Mouse (Mus musculus): Measurements from ENCODE around the gene Dmxl2. TPM values are rescaled to one million over a fixed set of nuclear protein-coding genes. Genes with fewer than 3 reads are reported as not detected.

Dmxl2 gene
- 92.3 and 99.4 TPM in 2 replicates for polyA plus RNA-seq (2012; rRNA removed)

- no peak for TF ChIP-seq CTCF (IDR thresholded peaks at IDR 0.05; ENCODE audit: extremely low read depth, insufficient read depth, low read length)
- TF ChIP-seq POLR2A (IDR thresholded peaks at IDR 0.05; ENCODE audit: extremely low read depth, insufficient read depth, low read length) = peak; percentile 39; the same call in 1 of the 2 replicates
- Histone ChIP-seq H3K27ac (ENCODE audit: insufficient read depth, low read length) (peak within 1 kb of the TSS; percentile 100), H3K4me1 (ENCODE audit: control insufficient read depth, insufficient read depth, low read length) (peaks cover 4% of the 10 kb centered on the region; the same call in 1 of the 2 replicates), H3K4me3 (ENCODE audit: insufficient read depth, low read length) (peak within 1 kb of the TSS; percentile 100)
Observed at GRCm38 (mm10) chr9:54501453-54502110, at the start of gene Dmxl2. TSS of gene Dmxl2 (minus strand) at chr9:54501626.

DNA sequence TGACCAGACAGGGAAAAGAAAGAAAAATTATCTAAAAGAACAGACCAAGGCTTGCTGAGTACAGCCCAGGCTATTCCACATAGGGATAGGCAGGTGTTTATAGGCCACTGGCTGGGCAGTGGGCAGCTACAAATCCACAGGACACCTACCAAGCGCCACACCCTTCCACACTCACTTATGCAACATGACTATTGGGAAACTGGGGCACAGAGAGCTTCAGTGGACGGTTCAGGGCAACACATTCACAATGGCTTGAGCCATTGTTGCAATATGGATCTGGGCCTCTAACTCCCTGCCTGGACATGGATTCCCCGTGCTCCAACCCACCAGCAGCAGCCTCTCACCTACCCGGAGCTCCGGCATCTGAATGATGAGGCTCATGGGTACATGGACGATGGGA is 48.0 kb upstream of the Dmxl2 start:
- no peak overlapping the region for H3K27ac ChIP-seq (ENCODE audit: insufficient read depth, low read length)
- no peak overlapping the region for H3K4me3 ChIP-seq (ENCODE audit: insufficient read depth, low read length)
- no peak for TF ChIP-seq CTCF (IDR thresholded peaks at IDR 0.05; ENCODE audit: extremely low read depth, insufficient read depth, low read length)
- no peaks in the 10 kb centered on the region for H3K4me1 ChIP-seq (ENCODE audit: control insufficient read depth, insufficient read depth, low read length)

DNA sequence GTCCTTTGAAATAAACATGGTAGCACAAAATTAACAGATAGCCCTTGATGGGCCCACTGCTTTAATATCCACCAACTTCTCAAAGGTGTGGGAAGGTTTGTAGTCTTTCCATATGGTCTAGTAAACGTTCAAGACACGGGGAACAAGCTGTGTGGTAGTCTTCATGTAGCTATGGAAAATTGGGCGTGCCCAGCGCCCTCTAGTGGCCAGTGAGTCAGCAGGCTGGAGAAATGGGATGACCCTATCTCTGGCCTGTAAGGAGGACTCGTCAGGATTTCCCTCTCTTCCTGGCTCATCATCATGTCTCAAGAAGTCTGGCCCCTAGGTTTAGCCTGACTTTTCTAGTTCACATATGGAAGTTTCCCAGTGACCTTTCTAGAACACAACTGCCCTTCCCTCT is 46.1 kb upstream of the Dmxl2 start:
- H3K4me3 ChIP-seq (ENCODE audit: insufficient read depth, low read length) = no peak overlapping the region
- H3K4me1 ChIP-seq (ENCODE audit: control insufficient read depth, insufficient read depth, low read length) = no peaks in the 10 kb centered on the region
- TF ChIP-seq CTCF (IDR thresholded peaks at IDR 0.05; ENCODE audit: extremely low read depth, insufficient read depth, low read length) = peak; percentile 76
- TF ChIP-seq POLR2A (IDR thresholded peaks at IDR 0.05; ENCODE audit: extremely low read depth, insufficient read depth, low read length) = no peak
- no peak overlapping the region for H3K27ac ChIP-seq (ENCODE audit: insufficient read depth, low read length)

DNA sequence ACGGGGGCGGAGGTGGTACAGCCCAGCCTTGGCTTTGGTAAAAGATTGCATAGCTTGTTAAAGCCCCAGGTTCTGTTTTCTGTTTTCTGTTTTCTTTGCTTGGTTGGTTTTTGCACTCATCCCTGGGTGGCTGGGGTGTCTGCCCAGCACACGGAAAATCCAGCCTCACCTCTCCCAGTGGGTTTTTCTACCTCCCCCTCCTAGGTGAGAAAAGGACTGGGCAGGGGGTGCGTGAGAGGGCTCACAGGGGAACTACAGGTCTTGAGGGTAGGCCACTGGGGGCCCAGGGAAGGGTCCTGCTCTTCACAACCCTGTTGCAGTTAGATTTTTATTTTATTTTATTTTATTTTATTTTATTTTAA is 43.5 kb upstream of the Dmxl2 start:
- Histone ChIP-seq H3K4me3 (ENCODE audit: insufficient read depth, low read length) (no peak overlapping the region), H3K4me1 (ENCODE audit: control insufficient read depth, insufficient read depth, low read length) (no peaks in the 10 kb centered on the region), H3K27ac (ENCODE audit: insufficient read depth, low read length) (no peak overlapping the region)
- TF ChIP-seq POLR2A (IDR thresholded peaks at IDR 0.05; ENCODE audit: extremely low read depth, insufficient read depth, low read length) = no peak
- TF ChIP-seq CTCF (IDR thresholded peaks at IDR 0.05; ENCODE audit: extremely low read depth, insufficient read depth, low read length) = no peak

DNA sequence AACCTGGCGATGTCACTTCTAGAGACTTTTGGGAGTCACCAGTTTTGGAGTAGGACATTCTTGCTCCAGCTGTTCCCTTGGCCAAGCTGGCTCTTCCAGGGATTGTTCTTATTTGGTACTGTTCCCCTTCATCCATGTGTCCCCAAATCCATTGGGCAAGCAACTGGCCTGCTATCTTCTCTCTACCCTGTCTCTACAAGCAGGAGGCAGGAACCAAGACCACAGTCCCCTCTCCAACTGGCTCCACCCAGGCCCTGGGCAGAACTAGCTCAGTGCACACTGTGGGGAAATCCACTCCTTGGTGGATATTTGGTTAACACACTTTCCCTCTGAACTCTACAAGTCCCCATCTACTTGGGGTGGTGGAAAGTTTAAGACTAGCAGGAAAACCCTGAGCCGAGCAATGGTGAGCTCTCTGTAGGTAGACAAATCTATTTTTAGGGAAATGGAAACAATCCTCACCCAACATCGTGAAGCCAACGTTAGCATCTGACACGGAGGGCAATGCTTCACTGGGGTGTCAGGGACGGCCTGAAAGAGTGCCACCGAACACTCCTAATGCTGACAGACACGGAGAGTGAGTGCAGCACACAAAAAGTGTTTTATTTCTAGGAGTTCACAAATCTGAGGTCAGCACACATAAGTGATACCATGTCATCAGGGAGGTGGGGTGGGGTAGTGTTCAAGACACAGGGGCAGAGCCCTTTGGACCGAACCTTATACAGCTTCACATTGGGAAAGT is 43.0 kb upstream of the Dmxl2 start:
- TF ChIP-seq POLR2A (IDR thresholded peaks at IDR 0.05; ENCODE audit: extremely low read depth, insufficient read depth, low read length) (no peak), CTCF (IDR thresholded peaks at IDR 0.05; ENCODE audit: extremely low read depth, insufficient read depth, low read length) (no peak)
- H3K27ac ChIP-seq (ENCODE audit: insufficient read depth, low read length) = no peak overlapping the region
- no peaks in the 10 kb centered on the region for H3K4me1 ChIP-seq (ENCODE audit: control insufficient read depth, insufficient read depth, low read length)
- no peak overlapping the region for H3K4me3 ChIP-seq (ENCODE audit: insufficient read depth, low read length)

DNA sequence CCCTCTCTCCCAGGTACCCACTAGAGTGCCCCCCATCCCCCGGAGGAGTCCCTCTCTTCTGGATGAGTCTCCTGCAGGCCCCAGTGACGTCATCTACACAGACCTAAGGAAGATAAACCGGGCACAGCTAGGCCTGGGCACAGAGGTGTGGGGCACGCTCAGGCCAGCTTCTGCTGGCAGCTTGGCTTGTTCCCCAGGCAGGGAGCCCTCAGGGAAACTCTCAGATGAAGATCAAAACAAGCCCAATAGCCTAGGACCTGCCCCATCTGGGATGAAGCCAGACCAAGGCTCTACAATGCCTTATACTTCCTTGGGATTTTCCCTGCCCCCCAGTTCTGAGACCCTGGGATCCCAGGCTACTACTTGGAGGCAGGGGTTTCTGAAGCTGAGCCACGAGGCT is 39.4 kb upstream of the Dmxl2 start:
- no peak for TF ChIP-seq POLR2A (IDR thresholded peaks at IDR 0.05; ENCODE audit: extremely low read depth, insufficient read depth, low read length)
- TF ChIP-seq CTCF (IDR thresholded peaks at IDR 0.05; ENCODE audit: extremely low read depth, insufficient read depth, low read length) = no peak
- Histone ChIP-seq H3K4me1 (ENCODE audit: control insufficient read depth, insufficient read depth, low read length) (no peaks in the 10 kb centered on the region), H3K27ac (ENCODE audit: insufficient read depth, low read length) (no peak overlapping the region), H3K4me3 (ENCODE audit: insufficient read depth, low read length) (no peak overlapping the region)

DNA sequence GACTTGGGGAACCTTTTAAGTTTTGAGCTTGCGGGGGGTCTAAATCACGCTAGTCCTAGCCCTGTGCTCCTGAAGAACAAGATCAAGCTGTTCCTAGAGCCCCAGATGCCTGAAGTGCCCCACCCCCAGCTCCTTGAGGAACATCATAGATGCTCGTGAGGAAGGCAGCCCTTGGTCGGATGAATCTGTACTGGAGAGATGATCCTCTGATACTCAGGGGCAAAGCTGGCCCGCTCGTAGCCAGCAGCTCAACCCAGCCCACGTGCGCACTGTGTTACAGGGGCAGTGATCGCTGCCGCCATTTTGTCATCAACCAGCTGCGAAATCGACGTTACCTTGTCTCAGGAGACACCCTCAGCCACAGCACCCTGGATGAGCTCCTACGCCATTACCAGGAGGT is 37.3 kb upstream of the Dmxl2 start, which contains the start of gene Sh2d7:
Sh2d7 (plus strand) TSS at position 301 of the 400 bp plus-strand sequence.
- H3K4me3 ChIP-seq (ENCODE audit: insufficient read depth, low read length) = no peak within 1 kb of the TSS
- H3K4me1 ChIP-seq (ENCODE audit: control insufficient read depth, insufficient read depth, low read length) = peaks cover 3% of the 10 kb centered on the region
- no peak for TF ChIP-seq POLR2A (IDR thresholded peaks at IDR 0.05; ENCODE audit: extremely low read depth, insufficient read depth, low read length)
- no peak for TF ChIP-seq CTCF (IDR thresholded peaks at IDR 0.05; ENCODE audit: extremely low read depth, insufficient read depth, low read length)
- no peak within 1 kb of the TSS for H3K27ac ChIP-seq (ENCODE audit: insufficient read depth, low read length)

- Histone ChIP-seq H3K4me1 (ENCODE audit: control insufficient read depth, insufficient read depth, low read length) (peaks cover 4% of the 10 kb centered on the region), H3K4me3 (ENCODE audit: insufficient read depth, low read length) (no peak overlapping the region), H3K27ac (ENCODE audit: insufficient read depth, low read length) (no peak overlapping the region)
- TF ChIP-seq CTCF (IDR thresholded peaks at IDR 0.05; ENCODE audit: extremely low read depth, insufficient read depth, low read length) (no peak), POLR2A (IDR thresholded peaks at IDR 0.05; ENCODE audit: extremely low read depth, insufficient read depth, low read length) (no peak)
Observed at GRCm38 (mm10) chr9:54538244-54538643, 36.8 kb upstream of the Dmxl2 start.

DNA sequence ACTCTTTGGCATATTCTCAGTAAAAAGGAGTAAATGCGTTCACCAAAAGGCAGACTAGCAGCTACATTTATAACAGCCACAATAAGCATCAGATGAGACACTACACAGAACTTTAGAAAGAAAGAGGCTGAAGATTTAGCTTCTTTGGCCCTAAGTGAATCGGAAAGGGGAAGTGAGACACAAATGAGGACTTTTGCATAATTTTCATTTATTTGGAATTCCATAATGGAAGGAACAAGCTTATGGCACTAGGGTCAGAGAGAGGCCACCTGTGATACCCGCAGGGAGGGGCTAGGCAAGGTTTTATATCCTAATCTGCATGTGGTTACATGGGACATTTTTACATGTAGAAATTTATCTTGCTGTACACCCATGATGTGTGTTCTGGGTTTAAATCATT is 36.1 kb upstream of the Dmxl2 start:
- TF ChIP-seq POLR2A (IDR thresholded peaks at IDR 0.05; ENCODE audit: extremely low read depth, insufficient read depth, low read length) (no peak), CTCF (IDR thresholded peaks at IDR 0.05; ENCODE audit: extremely low read depth, insufficient read depth, low read length) (no peak)
- Histone ChIP-seq H3K4me1 (ENCODE audit: control insufficient read depth, insufficient read depth, low read length) (peaks cover 4% of the 10 kb centered on the region), H3K27ac (ENCODE audit: insufficient read depth, low read length) (no peak overlapping the region), H3K4me3 (ENCODE audit: insufficient read depth, low read length) (no peak overlapping the region)

GRCm38 (mm10) chr9:54537030-54537429 is 35.6 kb upstream of the Dmxl2 start:
- H3K4me1 ChIP-seq (ENCODE audit: control insufficient read depth, insufficient read depth, low read length) = peaks cover 4% of the 10 kb centered on the region
- TF ChIP-seq CTCF (IDR thresholded peaks at IDR 0.05; ENCODE audit: extremely low read depth, insufficient read depth, low read length) (no peak), POLR2A (IDR thresholded peaks at IDR 0.05; ENCODE audit: extremely low read depth, insufficient read depth, low read length) (no peak)
- H3K27ac ChIP-seq (ENCODE audit: insufficient read depth, low read length) = no peak overlapping the region
- H3K4me3 ChIP-seq (ENCODE audit: insufficient read depth, low read length) = no peak overlapping the region
